Comparison of ENCODE assay signal across 7 mouse cellular contexts in genomic region chr11:94472916-94473706, GRCm38 (mm10). TPM values are rescaled to one million over a fixed set of nuclear protein-coding genes. Genes with fewer than 3 reads are reported as not detected.
A peak's percentile ranks its signal among the peaks of the same experiment; 100 is the strongest.
DNase-seq lines count a peak whose midpoint lies in the region; ATAC-seq and TF ChIP-seq lines count a peak whose summit lies in the region.

No protein-coding gene starts in this region.

- ATAC-seq in lung, embryonic 14.5 days (ENCODE audit: insufficient read depth) = 0 out of 2 replicates have a peak, but pooled peaks have one; percentile 1
- ATAC-seq in heart, embryonic 15.5 days (replicated peaks; ENCODE audit: insufficient number of reproducible peaks, insufficient read depth, low FRiP score, low read depth) = no peak

- H3K4me1 ChIP-seq in lung, embryonic 14.5 days (ENCODE audit: insufficient read depth) = peaks cover 32% of the 10 kb centered on the region
- peaks cover 62% of the 10 kb centered on the region for H3K4me1 ChIP-seq in heart, embryonic 15.5 days (replicated peaks)
- peaks cover 91% of the 10 kb centered on the region for H3K4me1 ChIP-seq in midbrain, embryonic 10.5 days

- no peaks in the 10 kb centered on the region for H3K9me3 ChIP-seq in lung, embryonic 14.5 days (ENCODE audit: low read depth, low read length)
- no peaks in the 10 kb centered on the region for H3K9me3 ChIP-seq in heart, embryonic 15.5 days (replicated peaks)
- no peaks in the 10 kb centered on the region for H3K9me3 ChIP-seq in midbrain, embryonic 10.5 days (replicated peaks)

- TF ChIP-seq CTCF in lung, embryonic 14.5 days (IDR thresholded peaks at IDR 0.05; ENCODE audit: low read depth) = no peak

- DNase-seq in lung, embryonic 14.5 days = peak; percentile 43
- no peak for DNase-seq in lung, postnatal 4 days
- peak; percentile 57 for DNase-seq in embryo, embryonic 11 days
- DNase-seq in midbrain, embryonic 10.5 days (ENCODE audit: low spot score) = peak; percentile 64
- no peak for DNase-seq in frontal cortex, postnatal 25 days (ENCODE audit: low spot score in 2 of 2)
- DNase-seq in gastrocnemius, postnatal 36 days = no peak

- intact Hi-C loops in gastrocnemius, postnatal 36 days (cut with DNase I) = no loop called here

- peak overlapping the region; percentile 91 for H3K27ac ChIP-seq in lung, embryonic 14.5 days (ENCODE audit: low read depth)
- peak overlapping the region; percentile 61 for H3K27ac ChIP-seq in heart, embryonic 15.5 days
- peak overlapping the region; percentile 96 for H3K27ac ChIP-seq in midbrain, embryonic 10.5 days (replicated peaks)

- H3K9ac ChIP-seq in lung, embryonic 14.5 days = peak overlapping the region; percentile 77
- H3K9ac ChIP-seq in heart, embryonic 15.5 days = peak overlapping the region; percentile 62

- peak overlapping the region; percentile 72 for H3K4me3 ChIP-seq in lung, embryonic 14.5 days (ENCODE audit: low read depth, low read length)
- H3K4me3 ChIP-seq in heart, embryonic 15.5 days = peak overlapping the region; percentile 58
- peak overlapping the region; percentile 96 for H3K4me3 ChIP-seq in midbrain, embryonic 10.5 days

- no peaks in the 10 kb centered on the region for H3K36me3 ChIP-seq in lung, embryonic 14.5 days (ENCODE audit: insufficient read depth)
- no peaks in the 10 kb centered on the region for H3K36me3 ChIP-seq in heart, embryonic 15.5 days
- no peaks in the 10 kb centered on the region for H3K36me3 ChIP-seq in midbrain, embryonic 10.5 days

- peak overlapping the region; percentile 92 for H3K4me2 ChIP-seq in lung, embryonic 14.5 days
- H3K4me2 ChIP-seq in heart, embryonic 15.5 days = peak overlapping the region; percentile 92

- H3K27me3 ChIP-seq in lung, embryonic 14.5 days (ENCODE audit: insufficient read depth, low read length) = peaks cover 36% of the 10 kb centered on the region
- H3K27me3 ChIP-seq in heart, embryonic 15.5 days = peaks cover 66% of the 10 kb centered on the region
- peaks cover 67% of the 10 kb centered on the region for H3K27me3 ChIP-seq in midbrain, embryonic 10.5 days (ENCODE audit: low read depth, poor library complexity, severe bottlenecking)

- WGBS in lung, embryonic 14.5 days = 1% methylated on average over 52 of the region's 52 CpGs
- under 1% methylated on average over 52 of the region's 52 CpGs for WGBS in heart, embryonic 15.5 days
- WGBS in midbrain, embryonic 10.5 days = under 1% methylated on average over 52 of the region's 52 CpGs

RNA-seq across cellular contexts. Expression of gene Cacna1g, which starts 0.9 kb away (rescaled TPM):
- 12.9 and 13.5 TPM in 2 replicates for polyA plus RNA-seq in lung, embryonic 14.5 days (2014; fragmentation: Nextera tagmentation; extraction: Ambion mirVana)
- polyA plus RNA-seq in heart, embryonic 15.5 days (2015; fragmentation: Nextera tagmentation; extraction: Ambion mirVana) = 6.4 TPM in 2 replicates
- polyA plus RNA-seq in midbrain, embryonic 10.5 days (2016; fragmentation: Nextera tagmentation; extraction: Ambion mirVana) = 8.1 and 9.1 TPM in 2 replicates
- total RNA-seq in gastrocnemius, postnatal 36 days (2021) = 1 to 10 TPM; 2.0 to 3.0 TPM

RNA-seq across cellular contexts. Expression of gene Spata20, which starts 12.9 kb away (rescaled TPM):
- 0.42 TPM in 1 of 2 replicates, not detected in the other for polyA plus RNA-seq in lung, embryonic 14.5 days (2014; fragmentation: Nextera tagmentation; extraction: Ambion mirVana)
- polyA plus RNA-seq in heart, embryonic 15.5 days (2015; fragmentation: Nextera tagmentation; extraction: Ambion mirVana) = 0.13 and 0.28 TPM in 2 replicates
- 0.12 TPM in 1 of 2 replicates, not detected in the other for polyA plus RNA-seq in midbrain, embryonic 10.5 days (2016; fragmentation: Nextera tagmentation; extraction: Ambion mirVana)
- total RNA-seq in gastrocnemius, postnatal 36 days (2021) = not detected

RNA-seq across cellular contexts. Expression of gene Epn3, which starts 26.7 kb away (rescaled TPM):
- 14.1 and 15.9 TPM in 2 replicates for polyA plus RNA-seq in lung, embryonic 14.5 days (2014; fragmentation: Nextera tagmentation; extraction: Ambion mirVana)
- 13.1 and 16.9 TPM in 2 replicates for polyA plus RNA-seq in heart, embryonic 15.5 days (2015; fragmentation: Nextera tagmentation; extraction: Ambion mirVana)
- polyA plus RNA-seq in midbrain, embryonic 10.5 days (2016; fragmentation: Nextera tagmentation; extraction: Ambion mirVana) = 0.57 and 0.80 TPM in 2 replicates
- under 1 TPM; 0.12 to 0.31 TPM for total RNA-seq in gastrocnemius, postnatal 36 days (2021)

RNA-seq across cellular contexts. Expression of gene Mycbpap, which starts 48.4 kb away (rescaled TPM):
- polyA plus RNA-seq in lung, embryonic 14.5 days (2014; fragmentation: Nextera tagmentation; extraction: Ambion mirVana) = 3.2 and 3.3 TPM in 2 replicates
- polyA plus RNA-seq in heart, embryonic 15.5 days (2015; fragmentation: Nextera tagmentation; extraction: Ambion mirVana) = 5.8 and 6.1 TPM in 2 replicates
- 2.7 and 2.9 TPM in 2 replicates for polyA plus RNA-seq in midbrain, embryonic 10.5 days (2016; fragmentation: Nextera tagmentation; extraction: Ambion mirVana)
- not detected for total RNA-seq in gastrocnemius, postnatal 36 days (2021)

Comparison
In these comparisons a context has a peak if more than half of its experiments do, and no peak if none do; other contexts are left out.
1. DNase-seq: peak in lung, embryonic 14.5 days (single experiment), embryo, embryonic 11 days (single experiment) and midbrain, embryonic 10.5 days (single experiment); none in lung, postnatal 4 days (0 of 2), frontal cortex, postnatal 25 days (0 of 2) and gastrocnemius, postnatal 36 days (0 of 2).
2. Peak in every context shown above with its lines, with median percentiles within 50 percentile points of each other: H3K27ac ChIP-seq and H3K4me3 ChIP-seq.